Mouse (Mus musculus) ES-E14 (cell line): ENCODE results near the gene Plin1.

Experiments
- HCFC1 ChIP-seq: IDR thresholded peaks from 2 replicates; pipeline ENCODE4 v1.6.1; 2012; ENCODE audit warnings: low read length, inconsistent platforms, borderline replicate concordance; ENCODE audit not compliant: insufficient read depth
- MAFK ChIP-seq: IDR thresholded peaks from 2 replicates; pipeline ENCODE4 v1.6.1; 2014; ENCODE audit warnings: mild to moderate bottlenecking, low read depth, low read length, inconsistent platforms; ENCODE audit not compliant: insufficient read depth

DNA sequence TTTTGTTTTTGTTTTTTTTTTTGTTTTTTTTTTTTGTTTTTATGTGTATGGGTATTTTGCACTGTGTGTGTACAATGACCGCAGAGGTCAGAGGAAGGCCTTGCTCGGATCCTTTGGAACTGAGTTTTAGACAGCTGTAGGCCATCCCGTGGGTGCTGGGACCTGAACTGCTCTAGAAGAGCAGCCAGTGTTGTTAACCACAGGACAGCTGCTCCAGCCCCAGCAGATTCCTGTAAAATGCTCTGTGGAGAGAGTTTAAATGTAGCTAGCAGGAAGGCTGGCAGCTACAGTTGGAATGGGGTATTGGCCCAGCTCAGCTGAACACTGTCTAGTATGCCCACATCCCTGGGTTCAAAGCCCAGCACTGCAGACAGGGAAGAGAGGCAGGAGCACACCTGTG is 37.0 kb upstream of the Plin1 start:
- no peak for TF ChIP-seq HCFC1
- TF ChIP-seq MAFK = no peak
